Mouse (Mus musculus): Measurements from ENCODE around the gene Srbd1. TPM values are rescaled to one million over a fixed set of nuclear protein-coding genes. Genes with fewer than 3 reads are reported as not detected.

Srbd1 gene
- 8.0 and 11.2 TPM in 2 replicates for polyA plus RNA-seq (2015; fragmentation: Nextera tagmentation; extraction: Ambion mirVana)

GRCm38 (mm10) chr17:86145079-86145951 is at the start of gene Srbd1:
Gene Srbd1 (minus strand): TSS chr17:86145175.
- Histone ChIP-seq H3K27me3 (ENCODE audit: insufficient read depth, low read length) (no peaks in the 10 kb centered on the region), H3K9me3 (replicated peaks; ENCODE audit: low read length) (no peaks in the 10 kb centered on the region), H3K9ac (ENCODE audit: low read depth, low read length) (peak within 1 kb of the TSS; percentile 60), H3K4me2 (ENCODE audit: low read length) (peak within 1 kb of the TSS; percentile 82), H3K36me3 (ENCODE audit: insufficient read depth, low read length) (0 out of 2 replicates have a peak, but pooled peaks cover 9% of the 10 kb centered on the region), H3K4me3 (replicated peaks; ENCODE audit: low read depth, low read length) (peak within 1 kb of the TSS; percentile 78), H3K4me1 (replicated peaks; ENCODE audit: insufficient read depth, low read length) (peaks cover 14% of the 10 kb centered on the region; the same call in 1 of the 2 replicates), H3K27ac (peak within 1 kb of the TSS; percentile 80)
- ATAC-seq (replicated peaks; ENCODE audit: low FRiP score, low read depth) (peak; percentile 92), DNase-seq (ENCODE audit: low spot score) (peak; percentile 93)
- under 1% methylated on average over 31 of the region's 45 CpGs for WGBS
- TF ChIP-seq CTCF (IDR thresholded peaks at IDR 0.05; ENCODE audit: low read depth), result no peak

DNA sequence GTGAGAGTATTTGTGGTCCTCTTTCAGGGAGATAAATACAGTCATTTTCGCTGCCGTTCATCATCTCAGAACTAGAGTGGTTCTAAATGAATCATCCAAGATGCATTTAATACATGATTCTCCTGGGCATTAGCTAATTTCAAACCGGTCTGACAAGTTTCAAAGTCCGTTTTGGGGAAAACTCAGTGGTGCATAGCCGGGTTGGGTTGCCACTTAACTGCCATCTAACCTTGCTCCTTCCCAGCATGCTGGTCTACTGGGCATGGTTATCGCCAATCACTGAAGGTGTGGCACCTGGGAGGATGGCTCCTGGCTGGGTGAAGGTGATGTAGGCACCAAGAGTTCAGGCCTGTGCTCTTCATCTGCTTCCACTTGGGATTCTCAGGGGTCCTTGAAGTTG is 49.0 kb upstream of the Srbd1 start:
- Histone ChIP-seq H3K27ac (no peak overlapping the region), H3K36me3 (ENCODE audit: insufficient read depth, low read length) (no peaks in the 10 kb centered on the region), H3K4me1 (replicated peaks; ENCODE audit: insufficient read depth, low read length) (peaks cover 18% of the 10 kb centered on the region; the same call in 1 of the 2 replicates), H3K9ac (ENCODE audit: low read depth, low read length) (no peak overlapping the region), H3K4me3 (replicated peaks; ENCODE audit: low read depth, low read length) (no peak overlapping the region), H3K27me3 (ENCODE audit: insufficient read depth, low read length) (no peaks in the 10 kb centered on the region), H3K4me2 (ENCODE audit: low read length) (no peak overlapping the region), H3K9me3 (replicated peaks; ENCODE audit: low read length) (no peaks in the 10 kb centered on the region)
- ATAC-seq (replicated peaks; ENCODE audit: low FRiP score, low read depth) (no peak; the same call in 1 of the 2 replicates), DNase-seq (ENCODE audit: low spot score) (no peak)
- WGBS, result 57% methylated on average over 6 of the region's 6 CpGs
- no peak for TF ChIP-seq CTCF (IDR thresholded peaks at IDR 0.05; ENCODE audit: low read depth)

DNA sequence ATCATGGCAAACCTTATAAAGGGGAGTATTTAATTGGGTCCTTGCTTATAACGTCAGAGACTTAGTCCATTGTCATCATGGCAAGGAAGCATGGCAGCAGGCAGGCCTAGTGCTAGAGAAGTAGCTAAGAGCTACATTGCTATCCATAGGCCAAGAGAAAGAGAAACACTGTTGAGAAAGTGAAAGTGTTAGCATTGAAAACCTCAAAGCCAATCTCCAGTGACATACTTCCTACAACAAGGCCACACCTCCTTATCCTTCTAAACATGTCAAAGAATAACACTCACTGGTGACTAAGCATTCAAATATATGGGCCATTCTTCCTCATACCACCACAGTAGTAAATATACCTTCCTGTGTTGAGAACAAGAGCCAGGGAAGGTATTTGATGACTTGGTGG is 42.8 kb upstream of the Srbd1 start:
- Histone ChIP-seq H3K4me2 (ENCODE audit: low read length) (no peak overlapping the region), H3K4me3 (replicated peaks; ENCODE audit: low read depth, low read length) (no peak overlapping the region), H3K27ac (no peak overlapping the region), H3K9ac (ENCODE audit: low read depth, low read length) (no peak overlapping the region), H3K9me3 (replicated peaks; ENCODE audit: low read length) (no peaks in the 10 kb centered on the region), H3K36me3 (ENCODE audit: insufficient read depth, low read length) (no peaks in the 10 kb centered on the region), H3K4me1 (replicated peaks; ENCODE audit: insufficient read depth, low read length) (peaks cover 4% of the 10 kb centered on the region; the same call in 1 of the 2 replicates), H3K27me3 (ENCODE audit: insufficient read depth, low read length) (no peaks in the 10 kb centered on the region)
- no peak for DNase-seq (ENCODE audit: low spot score)
- 79% methylated on average over 1 of the region's 1 CpGs for WGBS
- ATAC-seq (replicated peaks; ENCODE audit: low FRiP score, low read depth), result no peak
- no peak for TF ChIP-seq CTCF (IDR thresholded peaks at IDR 0.05; ENCODE audit: low read depth)

- peak; percentile 59 for DNase-seq (ENCODE audit: low spot score)
- H3K4me3 ChIP-seq (replicated peaks; ENCODE audit: low read depth, low read length), result no peak overlapping the region
- no peaks in the 10 kb centered on the region for H3K36me3 ChIP-seq (ENCODE audit: insufficient read depth, low read length)
- WGBS, result 31% methylated on average over 7 of the region's 7 CpGs
- H3K9me3 ChIP-seq (replicated peaks; ENCODE audit: low read length), result no peaks in the 10 kb centered on the region
- TF ChIP-seq CTCF (IDR thresholded peaks at IDR 0.05; ENCODE audit: low read depth), result no peak
- no peak overlapping the region for H3K9ac ChIP-seq (ENCODE audit: low read depth, low read length)
- H3K4me1 ChIP-seq (replicated peaks; ENCODE audit: insufficient read depth, low read length), result no peaks in the 10 kb centered on the region; the same call in 1 of the 2 replicates
- no peak overlapping the region for H3K27ac ChIP-seq
- no peaks in the 10 kb centered on the region for H3K27me3 ChIP-seq (ENCODE audit: insufficient read depth, low read length)
- no peak overlapping the region for H3K4me2 ChIP-seq (ENCODE audit: low read length)
- no peak for ATAC-seq (replicated peaks; ENCODE audit: low FRiP score, low read depth)
Measured at GRCm38 (mm10) chr17:86185584-86185983, 40.6 kb upstream of the Srbd1 start.

DNA sequence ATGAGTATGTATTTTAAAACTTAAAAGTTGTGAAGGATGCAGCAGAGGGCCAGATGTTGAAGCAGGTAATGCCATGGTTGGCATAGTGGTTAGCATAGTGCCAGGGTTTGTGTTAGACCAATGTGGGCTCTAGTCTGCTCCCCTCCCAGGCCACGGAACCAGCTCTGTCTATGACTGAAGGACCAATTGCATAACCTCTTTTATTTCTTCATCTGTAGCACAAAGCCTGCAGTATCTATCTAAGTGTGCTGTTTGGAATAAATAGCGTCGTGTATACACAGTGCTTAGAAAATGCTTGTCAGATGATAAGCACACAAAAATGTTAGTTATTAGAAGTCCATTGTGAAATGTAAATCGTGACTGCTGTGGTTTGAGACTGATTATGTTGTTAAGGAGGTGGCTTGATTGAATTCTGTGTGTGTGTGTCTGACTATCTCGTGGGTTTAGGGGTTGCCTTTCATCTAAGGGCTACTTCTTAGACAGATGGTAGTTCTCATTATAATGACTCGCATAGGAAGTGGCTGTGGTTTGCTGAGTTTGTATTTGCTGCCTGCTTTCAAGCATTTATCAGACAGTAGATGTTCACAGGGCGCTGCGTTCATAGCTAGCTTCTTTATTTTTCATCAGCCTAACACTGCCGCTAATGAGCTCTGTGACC is 39.7 kb upstream of the Srbd1 start:
- H3K9me3 ChIP-seq (replicated peaks; ENCODE audit: low read length), result no peaks in the 10 kb centered on the region

DNA sequence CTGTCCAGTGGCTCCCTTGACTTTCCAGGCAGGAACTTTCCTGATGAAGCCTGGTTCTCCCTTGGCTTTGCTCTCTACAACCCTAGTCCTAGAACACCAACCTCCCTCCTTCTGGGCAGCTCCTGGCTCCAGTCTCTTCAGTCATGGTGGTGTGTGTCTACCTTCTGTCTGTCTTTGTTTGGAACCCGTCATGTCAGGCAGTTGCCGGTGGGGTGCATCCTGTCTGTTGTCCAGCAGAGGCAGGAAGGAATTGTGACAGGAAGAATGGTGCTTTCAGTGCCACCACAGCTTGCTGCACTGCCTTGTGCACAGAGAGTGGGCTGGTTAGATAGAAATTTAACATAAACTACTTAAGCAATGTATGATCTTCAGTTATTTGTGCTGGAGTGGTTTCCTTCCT is 38.8 kb upstream of the Srbd1 start:
- TF ChIP-seq CTCF (IDR thresholded peaks at IDR 0.05; ENCODE audit: low read depth), result no peak; the same call in 1 of the 2 replicates
- H3K4me3 ChIP-seq (replicated peaks; ENCODE audit: low read depth, low read length), result no peak overlapping the region
- no peaks in the 10 kb centered on the region for H3K27me3 ChIP-seq (ENCODE audit: insufficient read depth, low read length)
- H3K36me3 ChIP-seq (ENCODE audit: insufficient read depth, low read length), result no peaks in the 10 kb centered on the region
- no peak for DNase-seq (ENCODE audit: low spot score)
- H3K27ac ChIP-seq, result no peak overlapping the region
- no peaks in the 10 kb centered on the region for H3K9me3 ChIP-seq (replicated peaks; ENCODE audit: low read length)
- no peak for ATAC-seq (replicated peaks; ENCODE audit: low FRiP score, low read depth)
- WGBS, result 46% methylated on average over 2 of the region's 2 CpGs
- H3K4me1 ChIP-seq (replicated peaks; ENCODE audit: insufficient read depth, low read length), result no peaks in the 10 kb centered on the region; the same call in 1 of the 2 replicates
- no peak overlapping the region for H3K4me2 ChIP-seq (ENCODE audit: low read length)
- H3K9ac ChIP-seq (ENCODE audit: low read depth, low read length), result no peak overlapping the region

More for the DNA sequence above, 39.7 kb upstream of the Srbd1 start:
- Histone ChIP-seq H3K4me3 (replicated peaks; ENCODE audit: low read depth, low read length) (no peak overlapping the region), H3K27ac (no peak overlapping the region), H3K4me1 (replicated peaks; ENCODE audit: insufficient read depth, low read length) (no peaks in the 10 kb centered on the region; the same call in 1 of the 2 replicates), H3K4me2 (ENCODE audit: low read length) (no peak overlapping the region), H3K27me3 (ENCODE audit: insufficient read depth, low read length) (no peaks in the 10 kb centered on the region), H3K9ac (ENCODE audit: low read depth, low read length) (no peak overlapping the region), H3K36me3 (ENCODE audit: insufficient read depth, low read length) (no peaks in the 10 kb centered on the region)
- no peak for ATAC-seq (replicated peaks; ENCODE audit: low FRiP score, low read depth)
- no peak for TF ChIP-seq CTCF (IDR thresholded peaks at IDR 0.05; ENCODE audit: low read depth)
- WGBS, result 53% methylated on average over 9 of the region's 9 CpGs
- peak; percentile 67 for DNase-seq (ENCODE audit: low spot score)

Data from kidney, postnatal 0 days (tissue).